Mouse (Mus musculus): Measurements from ENCODE around the gene Atp13a1. TPM values are rescaled to one million over a fixed set of nuclear protein-coding genes. Genes with fewer than 3 reads are reported as not detected.

Gene Atp13a1
- total RNA-seq (2014; fragmentation: Nextera tagmentation) (48.8 and 58.1 TPM in 2 replicates), total RNA-seq (2017) (13.7 and 23.2 TPM in 2 replicates)

GRCm38 (mm10) chr8:69790773-69791367, at the start of gene Atp13a1, which contains the start of gene Zfp866:
Atp13a1 (plus strand) TSS chr8:69791163.
Zfp866 (minus strand) TSS chr8:69791178.
- ATAC-seq (replicated peaks; ENCODE audit: low FRiP score, low TSS enrichment, poor library complexity, severe bottlenecking) = peak; percentile 92

GRCm38 (mm10) chr8:69741231-69741630, 49.7 kb upstream of the Atp13a1 start:
- no peak for ATAC-seq (replicated peaks; ENCODE audit: low FRiP score, low TSS enrichment, poor library complexity, severe bottlenecking)

DNA sequence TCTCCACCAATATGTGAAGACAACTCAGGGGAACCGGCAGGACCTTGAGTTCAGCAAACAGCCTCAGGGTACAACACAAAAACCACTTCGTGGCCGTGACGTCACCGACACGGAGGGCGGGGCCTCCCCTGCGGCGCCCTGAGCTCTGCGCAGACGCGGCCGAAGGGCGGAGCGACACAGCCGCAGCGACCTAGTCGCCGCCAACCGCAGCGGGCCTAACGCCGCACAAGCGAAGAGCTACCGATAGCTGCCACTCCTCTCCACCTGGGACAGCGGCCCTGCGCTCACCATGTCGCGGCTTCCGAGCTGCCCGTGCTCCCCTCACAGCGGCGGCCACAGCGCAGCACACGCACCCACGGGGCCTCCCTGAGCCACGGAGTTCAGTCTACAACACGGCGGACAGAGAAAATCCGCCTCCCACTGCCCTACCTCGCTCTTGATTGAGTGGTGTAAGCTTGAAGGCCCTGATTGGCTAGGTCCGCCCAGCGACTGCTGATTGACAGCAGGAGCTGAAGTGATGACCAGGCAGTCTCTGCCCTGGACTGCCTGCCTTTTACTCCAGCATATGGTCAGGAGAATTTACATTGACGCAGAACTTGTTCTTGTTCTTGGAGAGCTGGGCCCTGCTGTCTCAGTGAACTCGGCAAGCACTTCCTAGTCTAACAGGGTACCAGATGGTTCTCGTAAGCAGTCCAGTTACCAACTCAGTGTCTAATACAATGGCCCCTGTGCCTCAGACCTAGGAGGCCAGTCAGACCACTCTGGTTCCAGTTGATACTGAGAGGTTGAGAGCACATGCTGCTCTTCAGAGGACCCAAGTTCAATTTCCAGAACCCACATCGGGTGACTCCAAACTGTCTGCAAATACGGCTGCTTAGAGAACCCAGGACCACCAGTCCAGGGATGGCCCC, 41.2 kb upstream of the Atp13a1 start, which contains the start of gene Zfp963:
Zfp963 (minus strand) TSS at position 427 of the 911 bp plus-strand sequence.
- ATAC-seq (replicated peaks; ENCODE audit: low FRiP score, low TSS enrichment, poor library complexity, severe bottlenecking) = peak; percentile 85

GRCm38 (mm10) chr8:69752437-69752836, 38.5 kb upstream of the Atp13a1 start:
- ATAC-seq (replicated peaks; ENCODE audit: low FRiP score, low TSS enrichment, poor library complexity, severe bottlenecking) = peak; percentile 56

DNA sequence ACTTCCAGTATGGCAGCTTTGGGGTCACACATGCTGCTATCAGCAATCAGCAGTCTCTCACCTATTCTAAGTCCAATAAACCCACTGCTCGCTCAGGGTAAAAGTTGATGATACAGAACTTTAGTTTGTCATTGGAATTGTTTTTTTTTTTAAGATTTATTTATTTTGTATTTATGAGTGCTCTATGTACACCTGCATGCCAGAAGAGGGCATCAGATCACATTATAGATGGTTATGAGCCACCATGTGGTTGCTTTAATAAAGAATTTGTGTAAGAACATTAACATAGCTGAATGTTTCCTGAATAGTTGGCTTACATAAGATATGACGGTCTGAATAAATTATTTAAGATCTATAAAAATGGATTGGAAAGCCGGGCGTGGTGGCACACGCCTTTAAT, 32.6 kb upstream of the Atp13a1 start:
- no peak for ATAC-seq (replicated peaks; ENCODE audit: low FRiP score, low TSS enrichment, poor library complexity, severe bottlenecking)

- ATAC-seq (replicated peaks; ENCODE audit: low FRiP score, low TSS enrichment, poor library complexity, severe bottlenecking) = no peak
Observed at GRCm38 (mm10) chr8:69761814-69762445, 29.0 kb upstream of the Atp13a1 start.

GRCm38 (mm10) chr8:69771221-69771620, 19.7 kb upstream of the Atp13a1 start:
- ATAC-seq (replicated peaks; ENCODE audit: low FRiP score, low TSS enrichment, poor library complexity, severe bottlenecking) = no peak

DNA sequence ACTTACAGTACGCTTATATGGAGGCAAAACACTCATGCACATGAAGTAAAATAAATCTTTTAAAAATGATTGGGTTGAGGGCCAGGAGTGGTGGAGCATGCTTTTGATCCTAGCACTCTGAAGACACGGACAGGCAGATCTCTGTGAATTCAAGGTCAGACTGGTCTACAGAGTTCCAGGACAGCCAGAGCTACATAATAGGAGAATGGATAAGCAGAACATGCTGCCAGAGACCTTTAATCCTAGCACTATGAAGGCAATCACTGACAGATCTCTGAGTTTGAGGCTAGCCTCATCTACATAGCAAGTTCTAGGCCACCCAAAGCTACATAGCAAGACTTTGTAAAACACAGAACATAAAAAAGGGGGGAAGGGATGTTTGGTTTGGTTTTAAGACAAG, 18.9 kb upstream of the Atp13a1 start:
- no peak for ATAC-seq (replicated peaks; ENCODE audit: low FRiP score, low TSS enrichment, poor library complexity, severe bottlenecking)

DNA sequence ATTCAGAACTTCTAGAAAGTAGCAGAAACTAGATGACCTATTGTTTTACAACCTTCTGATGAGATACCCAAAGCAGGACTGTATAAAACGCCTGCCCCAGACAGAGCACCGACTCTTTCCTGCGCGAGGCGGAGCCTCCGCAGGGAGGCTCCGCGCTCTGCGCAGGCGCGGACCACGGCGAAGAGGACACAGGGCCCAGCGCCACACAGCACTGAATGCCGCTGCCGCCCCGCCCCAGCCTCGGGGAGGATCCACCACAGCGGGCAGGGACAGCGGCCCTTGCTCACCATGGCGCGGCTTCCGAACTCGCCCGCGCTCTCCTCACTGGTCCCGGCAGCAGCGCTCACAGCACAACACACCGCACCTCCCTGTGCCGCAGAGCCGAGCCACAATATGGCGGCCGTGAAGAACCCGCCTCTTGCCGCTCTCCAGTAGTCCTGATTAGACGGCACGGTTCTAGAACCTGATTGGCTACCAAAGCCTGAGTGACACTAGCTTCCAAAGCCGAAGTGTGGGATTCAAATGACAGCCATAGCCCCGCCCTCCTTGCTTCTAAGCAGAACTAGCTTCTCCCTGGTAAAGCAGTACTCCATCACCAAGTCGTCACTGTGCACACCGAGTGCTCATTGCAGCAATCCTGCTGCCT, 16.3 kb upstream of the Atp13a1 start, which contains the start of gene Gm20422:
Gm20422 (minus strand) TSS at position 384 of the 646 bp plus-strand sequence.
- peak; percentile 100 for ATAC-seq (replicated peaks; ENCODE audit: low FRiP score, low TSS enrichment, poor library complexity, severe bottlenecking)

- ATAC-seq (replicated peaks; ENCODE audit: low FRiP score, low TSS enrichment, poor library complexity, severe bottlenecking) = no peak
Observed at GRCm38 (mm10) chr8:69775149-69775534, 15.8 kb upstream of the Atp13a1 start.

DNA sequence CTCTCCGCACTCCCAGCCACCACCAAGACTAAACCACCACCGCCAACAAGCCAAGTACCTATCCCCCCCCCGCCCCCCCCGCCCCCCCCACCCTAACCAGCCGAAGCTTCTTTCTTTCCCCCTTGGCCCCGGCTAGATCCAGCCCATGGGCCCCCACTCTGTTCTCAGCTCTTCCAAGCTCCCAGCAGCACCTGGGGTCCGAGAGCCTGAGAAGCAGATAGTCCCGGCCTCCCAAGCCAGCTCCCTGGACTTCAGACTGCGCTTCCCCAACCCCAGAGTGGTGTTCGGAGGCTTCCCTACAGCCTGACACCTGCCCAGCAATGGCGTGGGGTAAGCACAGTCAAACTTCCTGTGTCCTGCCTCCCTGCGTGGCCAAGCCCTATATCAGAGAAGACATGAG, 13.9 kb upstream of the Atp13a1 start:
- no peak for ATAC-seq (replicated peaks; ENCODE audit: low FRiP score, low TSS enrichment, poor library complexity, severe bottlenecking)

DNA sequence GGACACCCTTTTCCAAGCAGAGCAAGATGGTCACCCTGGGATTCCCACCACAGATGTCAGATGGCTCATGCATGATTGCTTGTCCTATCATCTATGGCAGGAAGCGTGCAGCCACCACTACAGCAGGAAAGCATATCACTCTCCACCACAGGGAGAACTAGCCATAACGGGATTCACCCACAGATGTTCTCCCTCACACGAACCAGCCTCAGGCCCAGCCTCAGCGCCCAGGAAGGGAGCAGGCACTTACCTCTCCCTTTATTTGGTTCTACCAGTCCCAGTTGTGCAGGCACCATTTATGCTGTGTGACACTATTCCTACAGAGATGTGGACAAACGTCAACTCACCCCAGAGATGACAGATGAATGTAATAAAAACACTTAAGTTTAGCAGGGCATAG, 1.9 kb upstream of the Atp13a1 start:
- ATAC-seq (replicated peaks; ENCODE audit: low FRiP score, low TSS enrichment, poor library complexity, severe bottlenecking) = peak; percentile 65

GRCm38 (mm10) chr8:69789731-69790130, 1.2 kb upstream of the Atp13a1 start:
- no peak for ATAC-seq (replicated peaks; ENCODE audit: low FRiP score, low TSS enrichment, poor library complexity, severe bottlenecking)

DNA sequence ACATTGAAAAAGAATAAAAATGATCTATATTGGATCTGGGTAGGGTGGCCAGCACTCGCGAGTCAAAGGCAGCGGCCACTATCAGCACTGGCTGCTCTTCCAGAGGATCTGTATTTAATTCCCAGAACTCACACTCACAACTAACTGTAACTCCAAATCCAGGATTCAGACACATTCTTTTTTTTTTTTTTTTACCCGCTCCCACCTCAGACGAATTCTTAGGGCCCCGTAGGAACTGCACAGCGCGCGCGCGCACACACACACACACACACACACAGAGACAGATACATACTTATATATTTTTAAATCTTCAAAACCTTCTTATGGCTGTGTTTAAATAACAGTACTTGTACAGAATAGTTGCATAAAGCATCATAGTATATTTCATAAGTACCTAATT, 599 bp upstream of the Atp13a1 start:
- ATAC-seq (replicated peaks; ENCODE audit: low FRiP score, low TSS enrichment, poor library complexity, severe bottlenecking) = no peak

- 0 out of 2 replicates have a peak, but pooled peaks have one; percentile 16 for ATAC-seq (replicated peaks; ENCODE audit: low FRiP score, low TSS enrichment, poor library complexity, severe bottlenecking)
Observed at GRCm38 (mm10) chr8:69791415-69792068, 579 bp downstream of the Atp13a1 start.

DNA sequence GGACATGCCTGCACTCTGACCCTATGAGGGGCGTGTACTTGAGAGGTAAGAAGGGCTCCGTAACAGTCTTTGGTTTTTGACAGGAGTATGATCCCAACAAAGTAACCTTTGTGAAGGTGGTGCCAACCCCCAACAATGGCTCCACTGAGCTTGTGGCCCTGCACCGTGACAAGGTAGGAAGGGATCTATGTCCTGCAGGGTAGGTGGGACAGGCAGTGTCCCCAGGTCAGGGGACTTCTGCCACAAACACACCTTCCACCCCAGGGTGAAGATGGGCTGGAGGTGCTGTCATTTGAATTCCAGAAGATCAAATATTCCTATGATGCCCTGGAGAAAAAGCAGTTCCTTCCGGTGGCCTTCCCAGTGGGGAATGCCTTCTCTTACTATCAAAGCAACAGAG, 2.7 kb downstream of the Atp13a1 start:
- no peak for ATAC-seq (replicated peaks; ENCODE audit: low FRiP score, low TSS enrichment, poor library complexity, severe bottlenecking)

DNA sequence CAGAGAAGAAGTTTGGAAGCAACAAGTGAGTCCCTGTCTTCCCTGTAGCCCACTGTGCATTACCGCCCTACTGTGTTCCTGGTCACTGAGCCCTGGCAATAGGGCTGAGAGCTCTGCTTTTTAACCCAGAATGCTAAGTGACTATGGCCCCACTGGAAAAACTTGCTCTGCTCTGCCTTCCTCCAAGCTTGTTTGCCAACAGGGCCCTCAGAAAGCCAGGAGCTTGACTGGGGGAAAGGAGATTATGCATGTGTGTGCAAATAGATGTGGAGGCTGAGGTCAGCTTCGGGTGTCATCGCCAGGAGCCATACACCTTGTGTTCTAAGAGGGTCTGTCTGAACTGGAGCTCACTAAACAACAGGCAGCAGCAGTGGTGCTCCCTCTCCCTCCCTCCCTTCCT, 3.1 kb downstream of the Atp13a1 start:
- no peak for ATAC-seq (replicated peaks; ENCODE audit: low FRiP score, low TSS enrichment, poor library complexity, severe bottlenecking)

DNA sequence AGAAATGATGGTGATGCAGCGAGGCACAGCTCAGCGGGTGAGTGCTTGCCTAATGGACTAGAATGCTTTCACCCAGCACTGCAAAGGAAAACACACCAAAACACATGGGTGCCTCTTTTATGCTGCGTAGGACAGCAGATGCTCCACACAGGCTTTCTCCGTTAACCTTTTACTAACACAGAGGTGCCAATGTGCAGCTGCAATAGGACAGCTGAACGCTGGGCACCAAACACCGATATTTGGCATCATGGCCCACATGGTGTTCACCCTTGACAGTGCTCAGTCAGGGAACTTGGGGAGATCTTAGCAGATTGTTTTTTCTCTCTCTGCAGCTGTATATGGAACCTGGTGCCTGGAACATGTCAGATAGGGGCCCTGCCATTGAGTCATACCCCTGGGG, 3.9 kb downstream of the Atp13a1 start:
- no peak for ATAC-seq (replicated peaks; ENCODE audit: low FRiP score, low TSS enrichment, poor library complexity, severe bottlenecking)

DNA sequence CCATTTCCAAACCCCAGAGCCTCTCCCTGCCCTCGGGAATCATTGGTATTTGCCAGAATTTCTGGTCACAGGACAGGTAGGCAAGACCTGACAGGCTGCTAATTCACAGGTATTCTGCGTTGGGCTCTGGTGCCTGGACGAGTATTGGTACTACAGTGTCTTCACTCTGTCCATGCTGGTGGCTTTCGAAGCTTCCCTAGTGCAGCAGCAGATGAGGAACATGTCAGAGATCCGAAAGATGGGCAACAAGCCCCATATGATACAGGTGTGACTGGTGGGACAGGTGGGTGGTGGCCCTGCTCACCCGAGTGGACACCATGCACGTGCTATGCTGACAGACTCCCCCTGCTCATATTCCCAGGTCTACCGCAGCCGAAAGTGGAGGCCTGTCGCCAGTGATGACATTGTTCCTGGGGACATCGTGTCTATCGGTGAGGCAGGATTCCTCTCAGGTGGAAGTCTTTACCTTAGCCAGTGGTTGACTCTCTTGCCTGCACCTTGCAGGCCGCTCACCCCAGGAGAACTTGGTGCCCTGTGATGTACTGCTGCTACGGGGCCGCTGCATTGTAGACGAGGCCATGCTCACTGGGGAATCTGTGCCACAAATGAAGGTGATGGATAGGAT, 5.9 kb downstream of the Atp13a1 start:
- no peak for ATAC-seq (replicated peaks; ENCODE audit: low FRiP score, low TSS enrichment, poor library complexity, severe bottlenecking)
